ENCODE assay signal across 13 mouse cellular contexts in genomic region chr6:36775647-36776360, GRCm38 (mm10). TPM values are rescaled to one million over a fixed set of nuclear protein-coding genes. Genes with fewer than 3 reads are reported as not detected.
DNase-seq lines count a peak whose midpoint lies in the region; ATAC-seq lines count a peak whose summit lies in the region.
"Had no signal": no experiment of that assay in that cellular context is flagged by ENCODE, and none has a peak within 500 bp of the region (broad histone marks: within the 10 kb centered on the region; RNA-seq: fewer than 3 reads in every experiment).

No protein-coding gene starts in this region.

- intact Hi-C loops in left cerebral cortex, postnatal 14 days (cut with DNase I) = no loop called here

- no peak for ATAC-seq in embryonic facial prominence, embryonic 14.5 days (ENCODE audit: low read depth)
- ATAC-seq in hindbrain, embryonic 14.5 days (ENCODE audit: low FRiP score) = peak; percentile 77

- H3K4me1 ChIP-seq in embryonic facial prominence, embryonic 14.5 days (ENCODE audit: control insufficient read depth, insufficient read depth, low read length) = peaks cover 25% of the 10 kb centered on the region
- H3K4me1 ChIP-seq in hindbrain, embryonic 14.5 days (replicated peaks; ENCODE audit: control insufficient read depth, insufficient read depth, low read length) = peaks cover 51% of the 10 kb centered on the region

- H3K36me3 ChIP-seq in embryonic facial prominence, embryonic 14.5 days (ENCODE audit: control insufficient read depth, insufficient read depth, low read length) = peaks cover 23% of the 10 kb centered on the region
- H3K36me3 ChIP-seq in hindbrain, embryonic 14.5 days (replicated peaks; ENCODE audit: control insufficient read depth, insufficient read depth) = peaks cover 12% of the 10 kb centered on the region; the same call in 1 of the 2 replicates

- no peaks in the 10 kb centered on the region for H3K27me3 ChIP-seq in embryonic facial prominence, embryonic 14.5 days (replicated peaks; ENCODE audit: control insufficient read depth, insufficient read depth, low read length)
- no peaks in the 10 kb centered on the region for H3K27me3 ChIP-seq in hindbrain, embryonic 14.5 days (ENCODE audit: control insufficient read depth, insufficient read depth, low read length)
- H3K27me3 ChIP-seq: CH12.LX; kidney, embryonic 15.5 days had no signal

- no peak overlapping the region for H3K9ac ChIP-seq in embryonic facial prominence, embryonic 14.5 days (ENCODE audit: low read depth, low read length)
- no peak overlapping the region for H3K9ac ChIP-seq in hindbrain, embryonic 14.5 days
- H3K9ac ChIP-seq: kidney, embryonic 15.5 days had no signal

- peak; percentile 92 for DNase-seq in embryo, embryonic 10.5 days (ENCODE audit: low spot score)
- DNase-seq in embryonic facial prominence, embryonic 14.5 days (ENCODE audit: low spot score) = no peak
- DNase-seq in hindbrain, embryonic 14.5 days (ENCODE audit: low spot score) = no peak
- DNase-seq in neural tube, embryonic 10.5 days (ENCODE audit: extremely low spot score, low spot score) = peak; percentile 74
- no peak for DNase-seq in thymus, postnatal 14 days
- no peak for DNase-seq in layer of hippocampus, adult 18-20 months (ENCODE audit: low spot score in 2 of 2)
- DNase-seq in left cerebral cortex, postnatal 14 days (ENCODE audit: low spot score in 2 of 2) = no peak
- DNase-seq: adrenal gland, postnatal 25 days; cerebellum, adult 9-10 months; thymus, postnatal 25 days had no signal

- no peaks in the 10 kb centered on the region for H3K9me3 ChIP-seq in embryonic facial prominence, embryonic 14.5 days (ENCODE audit: control insufficient read depth, low read length)
- H3K9me3 ChIP-seq in hindbrain, embryonic 14.5 days (ENCODE audit: control insufficient read depth, low read length) = no peaks in the 10 kb centered on the region
- H3K9me3 ChIP-seq: kidney, embryonic 15.5 days had no signal

- peak overlapping the region; percentile 8; the same call in 1 of the 2 replicates for H3K27ac ChIP-seq in embryonic facial prominence, embryonic 14.5 days (replicated peaks; ENCODE audit: low read depth, low read length)
- peak overlapping the region; percentile 51 for H3K27ac ChIP-seq in hindbrain, embryonic 14.5 days
- H3K27ac ChIP-seq: kidney, embryonic 15.5 days; macrophage had no signal

- no peak overlapping the region for H3K4me2 ChIP-seq in embryonic facial prominence, embryonic 14.5 days (ENCODE audit: low read depth, low read length)
- H3K4me2 ChIP-seq in hindbrain, embryonic 14.5 days (replicated peaks) = 0 out of 2 replicates have a peak overlapping the region, but pooled peaks have one; percentile 1
- H3K4me2 ChIP-seq: kidney, embryonic 15.5 days had no signal

- 46% methylated on average over 10 of the region's 10 CpGs for WGBS in embryonic facial prominence, embryonic 14.5 days
- 10% methylated on average over 10 of the region's 10 CpGs for WGBS in hindbrain, embryonic 14.5 days

- H3K4me3 ChIP-seq in embryonic facial prominence, embryonic 14.5 days (ENCODE audit: low read depth, low read length) = no peak overlapping the region
- no peak overlapping the region for H3K4me3 ChIP-seq in hindbrain, embryonic 14.5 days (replicated peaks; ENCODE audit: low read length)
- H3K4me3 ChIP-seq: kidney, embryonic 15.5 days had no signal

RNA-seq across cellular contexts. Expression of gene Ptn, which starts 34.2 kb away (rescaled TPM):
- polyA plus RNA-seq in embryonic facial prominence, embryonic 14.5 days (2014; fragmentation: Nextera tagmentation; extraction: Ambion mirVana) = 858 and 931 TPM in 2 replicates
- 732 and 771 TPM in 2 replicates for polyA plus RNA-seq in hindbrain, embryonic 14.5 days (2014; fragmentation: Nextera tagmentation; extraction: Ambion mirVana)
- total RNA-seq in layer of hippocampus, adult 18-20 months (2021) = 100 to 1,000 TPM; 202 to 229 TPM
- 100 to 1,000 TPM; 630 to 696 TPM for total RNA-seq in left cerebral cortex, postnatal 14 days (2021)
- total RNA-seq: CH12.LX had no signal

Comparison
In these comparisons a context has a peak if more than half of its experiments do, and no peak if none do; other contexts are left out.
1. DNase-seq: peak in embryo, embryonic 10.5 days (single experiment) and neural tube, embryonic 10.5 days (single experiment); none in embryonic facial prominence, embryonic 14.5 days (single experiment), hindbrain, embryonic 14.5 days (single experiment), thymus, postnatal 14 days (single experiment), layer of hippocampus, adult 18-20 months (0 of 2) and left cerebral cortex, postnatal 14 days (0 of 2).